Mouse (Mus musculus): Measurements from ENCODE around the gene B2m. TPM values are rescaled to one million over a fixed set of nuclear protein-coding genes. Genes with fewer than 3 reads are reported as not detected.
A peak's percentile ranks its signal among the peaks of the same experiment; 100 is the strongest.

The B2m gene
- polyA plus RNA-seq, 1 experiment: 119 TPM

DNA sequence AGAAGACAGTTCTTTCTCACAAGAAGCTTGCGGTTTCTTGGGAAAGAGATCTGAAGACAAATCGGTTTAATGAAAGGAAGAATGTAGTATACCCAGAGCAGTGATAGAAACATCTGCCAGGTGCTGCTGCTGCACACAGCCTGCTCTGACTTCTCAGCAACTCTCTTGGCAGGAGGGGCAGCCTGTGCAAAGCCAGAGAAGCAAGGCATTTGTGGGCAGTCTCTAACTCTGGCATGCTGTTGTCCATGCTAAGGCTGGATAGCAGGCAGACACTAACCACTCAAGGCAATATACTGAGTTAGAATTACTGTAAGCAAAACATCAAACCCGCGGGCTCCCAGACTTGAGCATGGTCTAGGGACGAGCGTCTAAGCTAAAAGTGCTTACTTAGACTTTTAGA lies 12.2 kb downstream of the B2m start:
- H3K4me1 ChIP-seq (ENCODE audit: control insufficient read depth, insufficient read depth, low read length): peaks cover 4% of the 10 kb centered on the region
- TF ChIP-seq CTCF (IDR thresholded peaks at IDR 0.05; ENCODE audit: low read depth, low read length) (no peak), POLR2A (IDR thresholded peaks at IDR 0.05; ENCODE audit: insufficient read depth, low read length) (no peak), EP300 (IDR thresholded peaks at IDR 0.05; ENCODE audit: insufficient read depth, low read depth, low read length) (no peak)
- H3K27ac ChIP-seq (ENCODE audit: insufficient read depth, low read length): no peak overlapping the region
- H3K27me3 ChIP-seq (ENCODE audit: control insufficient read depth, insufficient read depth, low read length, poor library complexity, severe bottlenecking): no peaks in the 10 kb centered on the region
- no peak overlapping the region for H3K9ac ChIP-seq (ENCODE audit: low read depth, poor library complexity, severe bottlenecking)
- H3K4me3 ChIP-seq (ENCODE audit: low read depth, low read length): no peak overlapping the region
- no peaks in the 10 kb centered on the region for H3K9me3 ChIP-seq (replicated peaks; ENCODE audit: control insufficient read depth, insufficient read depth, low read length, poor library complexity, severe bottlenecking)
- no peaks in the 10 kb centered on the region for H3K36me3 ChIP-seq (ENCODE audit: control insufficient read depth, insufficient read depth, low read length, poor library complexity, severe bottlenecking)

- Histone ChIP-seq H3K27me3 (ENCODE audit: control insufficient read depth, insufficient read depth, low read length, poor library complexity, severe bottlenecking) (no peaks in the 10 kb centered on the region), H3K9me3 (replicated peaks; ENCODE audit: control insufficient read depth, insufficient read depth, low read length, poor library complexity, severe bottlenecking) (no peaks in the 10 kb centered on the region), H3K4me1 (ENCODE audit: control insufficient read depth, insufficient read depth, low read length) (peaks cover 4% of the 10 kb centered on the region), H3K9ac (ENCODE audit: low read depth, poor library complexity, severe bottlenecking) (no peak within 1 kb of the TSS), H3K4me3 (ENCODE audit: low read depth, low read length) (no peak within 1 kb of the TSS), H3K36me3 (ENCODE audit: control insufficient read depth, insufficient read depth, low read length, poor library complexity, severe bottlenecking) (no peaks in the 10 kb centered on the region), H3K27ac (ENCODE audit: insufficient read depth, low read length) (no peak within 1 kb of the TSS)
- TF ChIP-seq POLR2A (IDR thresholded peaks at IDR 0.05; ENCODE audit: insufficient read depth, low read length) (no peak), CTCF (IDR thresholded peaks at IDR 0.05; ENCODE audit: low read depth, low read length) (peak; percentile 85)
Observed at GRCm38 (mm10) chr2:122160680-122161079, 13.2 kb downstream of the B2m start, which contains the start of gene Trim69. Trim69 (plus strand) TSS chr2:122160700.

DNA sequence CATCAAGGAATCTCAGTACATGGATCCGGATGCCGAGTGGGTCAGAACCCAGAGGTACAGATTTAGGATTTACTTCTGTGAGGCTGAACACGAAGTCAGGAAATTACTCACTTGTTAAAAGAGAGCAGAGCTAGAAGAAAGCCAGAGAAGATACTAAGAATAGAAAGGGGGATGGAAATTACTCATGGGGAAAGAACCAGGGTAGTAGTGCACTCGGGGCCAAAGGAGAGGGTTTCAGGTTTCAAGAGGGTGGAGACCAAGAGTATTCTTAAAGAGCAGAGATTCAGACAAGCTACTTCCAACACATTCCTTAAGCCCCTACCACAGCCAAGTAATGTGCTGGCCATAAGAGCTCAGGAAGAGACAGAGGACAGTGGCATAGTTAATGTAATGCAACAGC lies 14.1 kb downstream of the B2m start:
- TF ChIP-seq CTCF (IDR thresholded peaks at IDR 0.05; ENCODE audit: low read depth, low read length): no peak
- TF ChIP-seq POLR2A (IDR thresholded peaks at IDR 0.05; ENCODE audit: insufficient read depth, low read length): no peak
- no peak for TF ChIP-seq EP300 (IDR thresholded peaks at IDR 0.05; ENCODE audit: insufficient read depth, low read depth, low read length)
- Histone ChIP-seq H3K27me3 (ENCODE audit: control insufficient read depth, insufficient read depth, low read length, poor library complexity, severe bottlenecking) (no peaks in the 10 kb centered on the region), H3K4me3 (ENCODE audit: low read depth, low read length) (no peak overlapping the region), H3K4me1 (ENCODE audit: control insufficient read depth, insufficient read depth, low read length) (peaks cover 4% of the 10 kb centered on the region), H3K9me3 (replicated peaks; ENCODE audit: control insufficient read depth, insufficient read depth, low read length, poor library complexity, severe bottlenecking) (no peaks in the 10 kb centered on the region), H3K27ac (ENCODE audit: insufficient read depth, low read length) (no peak overlapping the region), H3K9ac (ENCODE audit: low read depth, poor library complexity, severe bottlenecking) (no peak overlapping the region), H3K36me3 (ENCODE audit: control insufficient read depth, insufficient read depth, low read length, poor library complexity, severe bottlenecking) (no peaks in the 10 kb centered on the region)

- H3K4me3 ChIP-seq (ENCODE audit: low read depth, low read length): no peak overlapping the region
- no peak for TF ChIP-seq CTCF (IDR thresholded peaks at IDR 0.05; ENCODE audit: low read depth, low read length)
- TF ChIP-seq EP300 (IDR thresholded peaks at IDR 0.05; ENCODE audit: insufficient read depth, low read depth, low read length): no peak
- TF ChIP-seq POLR2A (IDR thresholded peaks at IDR 0.05; ENCODE audit: insufficient read depth, low read length): no peak
- no peak overlapping the region for H3K9ac ChIP-seq (ENCODE audit: low read depth, poor library complexity, severe bottlenecking)
- H3K9me3 ChIP-seq (replicated peaks; ENCODE audit: control insufficient read depth, insufficient read depth, low read length, poor library complexity, severe bottlenecking): no peaks in the 10 kb centered on the region
- H3K27me3 ChIP-seq (ENCODE audit: control insufficient read depth, insufficient read depth, low read length, poor library complexity, severe bottlenecking): no peaks in the 10 kb centered on the region
- no peak overlapping the region for H3K27ac ChIP-seq (ENCODE audit: insufficient read depth, low read length)
- peaks cover 4% of the 10 kb centered on the region for H3K4me1 ChIP-seq (ENCODE audit: control insufficient read depth, insufficient read depth, low read length)
- H3K36me3 ChIP-seq (ENCODE audit: control insufficient read depth, insufficient read depth, low read length, poor library complexity, severe bottlenecking): no peaks in the 10 kb centered on the region
Observed at GRCm38 (mm10) chr2:122162529-122162928, 15.0 kb downstream of the B2m start.

GRCm38 (mm10) chr2:122163430-122164195 lies 16.1 kb downstream of the B2m start:
- Histone ChIP-seq H3K27ac (ENCODE audit: insufficient read depth, low read length) (no peak overlapping the region), H3K9me3 (replicated peaks; ENCODE audit: control insufficient read depth, insufficient read depth, low read length, poor library complexity, severe bottlenecking) (no peaks in the 10 kb centered on the region), H3K27me3 (ENCODE audit: control insufficient read depth, insufficient read depth, low read length, poor library complexity, severe bottlenecking) (no peaks in the 10 kb centered on the region), H3K4me3 (ENCODE audit: low read depth, low read length) (no peak overlapping the region), H3K36me3 (ENCODE audit: control insufficient read depth, insufficient read depth, low read length, poor library complexity, severe bottlenecking) (no peaks in the 10 kb centered on the region), H3K4me1 (ENCODE audit: control insufficient read depth, insufficient read depth, low read length) (peaks cover 4% of the 10 kb centered on the region), H3K9ac (ENCODE audit: low read depth, poor library complexity, severe bottlenecking) (no peak overlapping the region)
- TF ChIP-seq EP300 (IDR thresholded peaks at IDR 0.05; ENCODE audit: insufficient read depth, low read depth, low read length): no peak
- no peak for TF ChIP-seq POLR2A (IDR thresholded peaks at IDR 0.05; ENCODE audit: insufficient read depth, low read length)
- no peak for TF ChIP-seq CTCF (IDR thresholded peaks at IDR 0.05; ENCODE audit: low read depth, low read length)

- H3K4me1 ChIP-seq (ENCODE audit: control insufficient read depth, insufficient read depth, low read length): peaks cover 4% of the 10 kb centered on the region
- H3K27ac ChIP-seq (ENCODE audit: insufficient read depth, low read length): no peak overlapping the region
- H3K27me3 ChIP-seq (ENCODE audit: control insufficient read depth, insufficient read depth, low read length, poor library complexity, severe bottlenecking): no peaks in the 10 kb centered on the region
- H3K4me3 ChIP-seq (ENCODE audit: low read depth, low read length): no peak overlapping the region
- TF ChIP-seq CTCF (IDR thresholded peaks at IDR 0.05; ENCODE audit: low read depth, low read length) (no peak), EP300 (IDR thresholded peaks at IDR 0.05; ENCODE audit: insufficient read depth, low read depth, low read length) (no peak), POLR2A (IDR thresholded peaks at IDR 0.05; ENCODE audit: insufficient read depth, low read length) (no peak)
- H3K9me3 ChIP-seq (replicated peaks; ENCODE audit: control insufficient read depth, insufficient read depth, low read length, poor library complexity, severe bottlenecking): no peaks in the 10 kb centered on the region
- H3K9ac ChIP-seq (ENCODE audit: low read depth, poor library complexity, severe bottlenecking): no peak overlapping the region
- no peaks in the 10 kb centered on the region for H3K36me3 ChIP-seq (ENCODE audit: control insufficient read depth, insufficient read depth, low read length, poor library complexity, severe bottlenecking)
Observed at GRCm38 (mm10) chr2:122164293-122164692, 16.8 kb downstream of the B2m start.

All from ES-Bruce4 (cell line).